Mouse (Mus musculus): ENCODE measurements around the gene Fbxo2.
"Not testable (repeated sequence)": the region's sequence is repeated elsewhere in the genome, so short reads cannot be mapped to it uniquely, and the experiment has no call there.

Gene Fbxo2

GRCm38 (mm10) chr4:148160436-148161390, at the start of gene Fbxo2, which contains the start of gene Fbxo44:
Gene Fbxo2 (plus strand): TSS chr4:148160621.
Gene Fbxo44 (minus strand): TSS chr4:148160482.
- no peak for DNase-seq (ENCODE audit: low read depth)

GRCm38 (mm10) chr4:148112519-148112918, 47.9 kb upstream of the Fbxo2 start:
- no peak for DNase-seq (ENCODE audit: low read depth)

- DNase-seq (ENCODE audit: low read depth): peak; percentile 55
These were observed 45.5 kb upstream of the Fbxo2 start for GRCm38 (mm10) chr4:148114758-148115391.

- DNase-seq (ENCODE audit: low read depth): no peak
These were observed 45.0 kb upstream of the Fbxo2 start for GRCm38 (mm10) chr4:148115467-148115866.

- DNase-seq (ENCODE audit: low read depth): no peak
These were observed 43.8 kb upstream of the Fbxo2 start for GRCm38 (mm10) chr4:148116657-148117056.

- no peak for DNase-seq (ENCODE audit: low read depth)
These were observed 43.0 kb upstream of the Fbxo2 start for GRCm38 (mm10) chr4:148117392-148117791.

- not testable (repeated sequence) for DNase-seq (ENCODE audit: low read depth)
These were observed 40.8 kb upstream of the Fbxo2 start for GRCm38 (mm10) chr4:148119578-148119977.

- no peak for DNase-seq (ENCODE audit: low read depth)
These were observed 39.9 kb upstream of the Fbxo2 start for GRCm38 (mm10) chr4:148120555-148120954.

GRCm38 (mm10) chr4:148121362-148121761, 39.1 kb upstream of the Fbxo2 start:
- DNase-seq (ENCODE audit: low read depth): no peak

GRCm38 (mm10) chr4:148121982-148122693, 38.3 kb upstream of the Fbxo2 start:
- no peak for DNase-seq (ENCODE audit: low read depth)

GRCm38 (mm10) chr4:148122694-148123066, 37.7 kb upstream of the Fbxo2 start:
- no peak for DNase-seq (ENCODE audit: low read depth)

GRCm38 (mm10) chr4:148128241-148128640, 32.2 kb upstream of the Fbxo2 start:
- DNase-seq (ENCODE audit: low read depth): no peak

GRCm38 (mm10) chr4:148128672-148129071, 31.7 kb upstream of the Fbxo2 start:
- DNase-seq (ENCODE audit: low read depth): no peak

GRCm38 (mm10) chr4:148130133-148130532, 30.3 kb upstream of the Fbxo2 start, which contains the start of gene Mad2l2:
Gene Mad2l2 (plus strand): TSS chr4:148130384.
- no peak for DNase-seq (ENCODE audit: low read depth)

- no peak for DNase-seq (ENCODE audit: low read depth)
These were observed 29.6 kb upstream of the Fbxo2 start, which contains the start of gene Draxin for GRCm38 (mm10) chr4:148130561-148131413. Gene Draxin (minus strand): TSS chr4:148130698.

- no peak for DNase-seq (ENCODE audit: low read depth)
These were observed 28.8 kb upstream of the Fbxo2 start for GRCm38 (mm10) chr4:148131497-148132081.

GRCm38 (mm10) chr4:148134988-148135387, 25.4 kb upstream of the Fbxo2 start:
- no peak for DNase-seq (ENCODE audit: low read depth)

- no peak for DNase-seq (ENCODE audit: low read depth)
These were observed 22.9 kb upstream of the Fbxo2 start for GRCm38 (mm10) chr4:148137503-148137902.

GRCm38 (mm10) chr4:148139767-148140097, 20.7 kb upstream of the Fbxo2 start:
- no peak for DNase-seq (ENCODE audit: low read depth)

GRCm38 (mm10) chr4:148140098-148141011, 20.1 kb upstream of the Fbxo2 start:
- no peak for DNase-seq (ENCODE audit: low read depth)

Data from fibroblast of lung, adult 2 months (primary cell).